Mouse (Mus musculus) liver, postnatal 0 days (tissue): ENCODE data around the gene Gpc6. TPM values are rescaled to one million over a fixed set of nuclear protein-coding genes. Genes with fewer than 3 reads are reported as not detected.

Experiments used
- ATAC-seq: fragments of 200-750 bp; cut with Nextera tagmentation; 2 replicates; pipeline ENCODE4 v1.8.0; 2017; ENCODE audit warnings: mild to moderate bottlenecking, moderate library complexity
- DNase-seq: peaks from one replicate; pipeline ENCODE4 v3.0.0-alpha.2; 2016
- H3K27ac ChIP-seq: fragments of 300-500 bp; sonication (generic); 2 replicates; pipeline ENCODE4 v1.5.1; 2014; ENCODE audit warnings: antibody characterized with exemption, moderate library complexity, mild to moderate bottlenecking, low read depth
- H3K27me3 ChIP-seq: fragments of 300-500 bp; sonication (generic); 2 replicates; pipeline ENCODE4 v1.6.1; 2014; ENCODE audit warnings: low read length, control low read depth, mixed read lengths; ENCODE audit not compliant: insufficient read depth
- H3K36me3 ChIP-seq: fragments of 300-500 bp; sonication (generic); replicated peaks from 2 replicates; pipeline ENCODE4 v1.6.1; 2014; ENCODE audit warnings: mild to moderate bottlenecking, control low read depth, low read length, moderate library complexity, mixed read lengths; ENCODE audit not compliant: insufficient read depth
- H3K4me1 ChIP-seq: fragments of 300-500 bp; sonication (generic); 2 replicates; pipeline ENCODE4 v1.6.1; 2014; ENCODE audit warnings: antibody characterized with exemption, mild to moderate bottlenecking, control low read depth; ENCODE audit not compliant: insufficient read depth
- H3K4me2 ChIP-seq: fragments of 300-500 bp; sonication (generic); 2 replicates; pipeline ENCODE4 v1.6.1; 2014; ENCODE audit warnings: low read depth, mild to moderate bottlenecking, low read length, moderate library complexity, mixed read lengths
- H3K4me3 ChIP-seq: fragments of 300-500 bp; sonication (generic); 2 replicates; pipeline ENCODE4 v1.5.1; 2014; ENCODE audit warnings: low read depth, low read length
- H3K9ac ChIP-seq: fragments of 300-500 bp; sonication (generic); replicated peaks from 2 replicates; pipeline ENCODE4 v1.6.1; 2014; ENCODE audit warnings: mild to moderate bottlenecking, moderate library complexity
- H3K9me3 ChIP-seq: fragments of 300-500 bp; sonication (generic); 2 replicates; pipeline ENCODE4 v1.6.1; 2016; ENCODE audit warnings: mild to moderate bottlenecking, control low read depth, low read length, mixed read lengths
- CTCF ChIP-seq: sonication (generic); IDR thresholded peaks from 2 replicates; pipeline ENCODE4 v1.5.1; 2016; ENCODE audit warnings: antibody characterized with exemption, low read depth
- EP300 ChIP-seq: IDR thresholded peaks from 2 replicates; pipeline ENCODE4 v1.6.1; 2016; ENCODE audit warnings: antibody characterized with exemption, low read depth, mild to moderate bottlenecking
- WGBS: fragments of 180-500 bp; shearing (Covaris S2); extraction: QIAGEN DNeasy Blood & Tissue Kit; methylation state at CpG from one replicate; pipeline ENCODE4 v1.1.7; 2014; ENCODE audit not compliant: insufficient replicate concordance; 5-methylcytosine and 5-hydroxymethylcytosine counted together
- polyA plus RNA-seq: library from polyadenylated mRNA; unstranded; fragments of >200 nt; fragmentation: Nextera tagmentation; extraction: Ambion mirVana; gene quantifications from 2 replicates; pipeline ENCODE4 v1.2.1, GENCODE M21; 2015

The Gpc6 gene
- polyA plus RNA-seq, 1 experiment from 2014 or later, result 4.8 TPM

DNA sequence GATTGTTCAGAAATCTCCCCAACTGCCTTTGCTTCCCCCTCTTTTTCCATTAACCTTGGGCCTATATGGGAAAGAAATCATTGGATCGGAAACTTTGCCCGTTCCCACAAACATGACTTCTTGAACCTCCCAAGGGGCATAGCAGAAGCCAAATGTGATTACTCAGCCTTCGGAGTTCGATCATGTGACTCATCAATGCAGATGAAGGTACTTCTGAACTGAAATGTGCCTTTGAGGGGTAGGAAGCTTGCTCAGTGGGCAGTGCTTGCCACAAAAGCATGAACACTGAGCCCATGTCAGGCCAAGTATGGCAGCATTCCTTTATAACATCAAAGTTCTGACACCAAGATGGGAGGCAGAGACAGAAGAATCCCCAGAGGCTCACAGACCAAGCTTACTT is 983.9 kb downstream of the Gpc6 start:
- no peaks in the 10 kb centered on the region for H3K9me3 ChIP-seq
- H3K36me3 ChIP-seq, result no peaks in the 10 kb centered on the region
- no peak overlapping the region for H3K4me3 ChIP-seq
- H3K27ac ChIP-seq, result no peak overlapping the region
- H3K4me2 ChIP-seq, result no peak overlapping the region
- H3K27me3 ChIP-seq, result no peaks in the 10 kb centered on the region
- WGBS, result 60% methylated on average over 4 of the region's 4 CpGs
- no peak for TF ChIP-seq EP300
- no peak for TF ChIP-seq CTCF
- no peak overlapping the region for H3K9ac ChIP-seq
- DNase-seq (no peak), ATAC-seq (no peak)
- H3K4me1 ChIP-seq, result no peaks in the 10 kb centered on the region

DNA sequence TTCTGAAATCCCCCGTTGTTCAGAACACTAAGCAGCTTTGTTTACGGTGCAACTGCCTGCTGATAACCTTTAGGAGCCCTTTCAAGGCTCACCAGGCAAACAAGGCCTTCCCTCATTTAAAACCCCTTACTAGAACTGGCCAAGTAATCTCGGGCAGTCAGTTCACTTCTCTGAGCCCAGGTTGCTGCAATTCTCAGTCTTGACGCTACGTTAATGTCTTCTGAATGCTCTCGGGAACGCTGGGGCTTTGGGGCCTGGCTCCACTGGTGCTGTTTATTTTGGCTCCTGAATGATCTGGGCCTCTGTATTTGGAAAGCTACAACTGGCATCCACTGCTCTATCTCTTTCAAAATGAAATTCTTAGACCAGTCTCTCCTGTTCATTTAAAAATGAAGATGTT is 985.2 kb downstream of the Gpc6 start:
- Histone ChIP-seq H3K9ac (no peak overlapping the region), H3K4me2 (no peak overlapping the region), H3K9me3 (no peaks in the 10 kb centered on the region), H3K36me3 (no peaks in the 10 kb centered on the region), H3K4me1 (no peaks in the 10 kb centered on the region), H3K4me3 (no peak overlapping the region), H3K27ac (no peak overlapping the region), H3K27me3 (no peaks in the 10 kb centered on the region)
- no peak for DNase-seq
- WGBS, result 32% methylated on average over 7 of the region's 7 CpGs
- ATAC-seq, result no peak
- TF ChIP-seq EP300, result no peak
- TF ChIP-seq CTCF, result no peak

GRCm38 (mm10) chr14:117912624-117913270 is 987.6 kb downstream of the Gpc6 start:
- ATAC-seq (no peak), DNase-seq (no peak)
- H3K27ac ChIP-seq, result no peak overlapping the region

DNA sequence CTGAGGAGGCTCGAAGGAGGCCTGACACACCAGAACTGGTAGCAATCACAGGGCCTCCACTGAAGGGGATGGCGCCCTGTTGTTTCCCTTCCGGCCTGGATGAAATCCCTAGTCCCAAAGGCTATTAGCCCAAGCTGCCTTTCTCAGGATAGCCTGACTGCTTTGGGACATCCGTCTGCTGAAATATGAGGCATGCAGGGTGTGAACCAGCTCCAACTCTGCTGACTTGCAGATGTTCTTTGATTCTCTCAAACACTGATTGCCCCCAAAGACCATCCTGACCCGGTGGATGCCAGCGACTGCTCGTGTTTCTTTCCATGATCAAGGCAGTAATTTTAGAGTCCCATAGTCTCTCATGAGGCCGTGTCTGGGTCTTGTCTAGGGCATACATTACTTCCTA is 991.5 kb downstream of the Gpc6 start:
- no peak for DNase-seq
- no peak for ATAC-seq
- Histone ChIP-seq H3K4me1 (no peaks in the 10 kb centered on the region), H3K27ac (no peak overlapping the region), H3K27me3 (no peaks in the 10 kb centered on the region), H3K36me3 (no peaks in the 10 kb centered on the region), H3K9me3 (no peaks in the 10 kb centered on the region), H3K4me3 (no peak overlapping the region), H3K4me2 (no peak overlapping the region), H3K9ac (no peak overlapping the region)
- TF ChIP-seq CTCF (no peak), EP300 (no peak)
- 81% methylated on average over 8 of the region's 8 CpGs for WGBS

More at GRCm38 (mm10) chr14:117912624-117913270, 987.6 kb downstream of the Gpc6 start:
- Histone ChIP-seq H3K36me3 (no peaks in the 10 kb centered on the region), H3K9me3 (no peaks in the 10 kb centered on the region), H3K4me2 (no peak overlapping the region), H3K4me3 (no peak overlapping the region), H3K27me3 (no peaks in the 10 kb centered on the region), H3K9ac (no peak overlapping the region), H3K4me1 (no peaks in the 10 kb centered on the region)
- no peak for TF ChIP-seq EP300
- no peak for TF ChIP-seq CTCF
- 71% methylated on average over 10 of the region's 10 CpGs for WGBS

DNA sequence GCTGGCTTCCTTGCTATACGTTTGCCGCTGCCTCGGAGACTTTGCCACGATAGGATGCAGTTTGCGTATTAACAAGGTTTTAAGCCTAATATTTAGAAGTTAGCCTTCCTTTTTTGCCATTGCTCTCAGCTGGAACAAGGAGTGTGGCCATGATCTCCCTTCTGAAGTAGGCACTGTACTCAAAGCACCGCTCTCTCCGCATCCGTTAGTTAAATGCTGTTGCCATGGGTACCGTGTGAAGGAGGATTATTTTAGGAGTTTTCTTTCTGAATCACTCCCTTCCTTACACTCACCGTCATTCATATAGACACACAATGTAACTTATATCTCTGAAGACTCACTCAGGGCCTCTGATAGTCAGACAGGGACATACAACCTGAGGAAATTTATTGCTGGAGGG is 993.6 kb downstream of the Gpc6 start:
- Histone ChIP-seq H3K9ac (no peak overlapping the region), H3K4me3 (no peak overlapping the region), H3K27ac (no peak overlapping the region), H3K4me2 (no peak overlapping the region), H3K4me1 (no peaks in the 10 kb centered on the region), H3K27me3 (no peaks in the 10 kb centered on the region), H3K36me3 (no peaks in the 10 kb centered on the region), H3K9me3 (no peaks in the 10 kb centered on the region)
- DNase-seq (no peak), ATAC-seq (no peak)
- TF ChIP-seq EP300 (no peak), CTCF (no peak)
- 92% methylated on average over 10 of the region's 10 CpGs for WGBS

DNA sequence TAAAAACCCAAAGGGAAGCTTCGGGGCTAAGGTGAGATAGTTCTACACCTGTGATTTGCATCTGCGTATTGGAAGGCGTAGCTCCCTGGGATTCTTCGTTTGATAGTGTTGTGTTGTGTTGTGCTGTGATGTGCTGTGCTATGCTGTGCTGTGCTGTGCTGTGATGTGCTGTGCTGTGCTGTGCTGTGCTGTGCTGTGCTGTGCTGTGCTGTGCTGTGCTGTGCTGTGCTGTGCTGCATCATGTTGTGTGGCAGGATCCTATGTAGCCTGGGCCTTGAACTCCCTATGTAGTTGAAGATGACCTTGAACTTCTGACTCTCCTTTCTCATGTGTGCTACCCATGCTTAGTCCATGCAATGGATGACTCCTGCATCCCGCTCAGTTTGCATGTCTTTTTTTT is 994.5 kb downstream of the Gpc6 start:
- no peak for ATAC-seq
- TF ChIP-seq CTCF (no peak), EP300 (no peak)

More for the DNA sequence above, 994.5 kb downstream of the Gpc6 start:
- Histone ChIP-seq H3K4me1 (no peaks in the 10 kb centered on the region), H3K27ac (no peak overlapping the region), H3K36me3 (no peaks in the 10 kb centered on the region), H3K9ac (no peak overlapping the region), H3K4me2 (no peak overlapping the region), H3K9me3 (no peaks in the 10 kb centered on the region), H3K27me3 (no peaks in the 10 kb centered on the region), H3K4me3 (no peak overlapping the region)
- 82% methylated on average over 5 of the region's 5 CpGs for WGBS
- DNase-seq, result no peak
